Mouse (Mus musculus): Measurements from ENCODE around the gene Crebrf.
A peak's percentile ranks its signal among the peaks of the same experiment; 100 is the strongest.

Crebrf gene

DNA sequence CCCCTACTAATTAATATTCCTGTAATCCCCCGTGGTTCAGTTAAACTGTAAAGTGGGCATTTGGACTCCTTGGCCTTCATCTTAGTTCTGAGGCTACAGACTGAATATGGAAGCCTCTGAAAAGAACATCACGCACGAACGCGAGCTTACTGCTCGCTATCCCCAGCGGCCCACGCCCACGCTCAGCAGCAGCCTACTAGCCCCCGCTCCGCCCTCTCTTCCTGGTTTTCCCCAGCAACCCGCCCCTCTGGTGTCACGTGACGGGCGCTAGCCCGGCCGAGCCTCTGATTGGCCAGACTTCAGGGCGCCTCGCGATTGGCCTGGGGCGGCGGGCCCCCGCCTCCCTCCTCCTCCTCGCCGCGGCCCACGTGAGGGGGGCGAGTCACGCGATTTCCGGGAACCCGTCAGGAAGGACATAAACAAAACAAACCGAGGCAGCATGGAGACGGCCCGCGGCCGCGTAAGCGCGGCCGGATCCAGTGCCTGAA lies at the start of gene Crebrf:
TSS of gene Crebrf (plus strand) at position 380 of the 488 bp plus-strand sequence.
- peak; percentile 99 for DNase-seq

DNA sequence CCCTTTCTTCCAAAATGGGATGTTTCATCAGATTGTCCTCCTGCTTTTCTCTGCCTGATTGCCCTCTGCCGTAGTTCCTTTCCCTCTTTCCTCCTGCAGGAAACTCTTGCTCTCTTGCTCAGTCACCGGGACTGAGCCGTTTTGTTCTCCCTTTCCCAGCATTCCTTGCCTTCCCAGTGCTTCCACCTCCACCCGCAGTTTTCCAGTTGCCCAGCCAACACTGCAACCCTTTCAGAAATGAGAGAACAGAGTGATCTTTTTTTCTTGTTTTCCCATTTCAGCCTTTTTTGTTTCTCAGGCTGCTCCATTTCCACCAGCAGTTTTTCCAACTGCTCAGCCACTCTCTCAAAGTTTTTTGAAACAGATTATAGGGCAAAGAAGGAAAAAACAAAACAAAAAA lies 44.2 kb upstream of the Crebrf start:
- no peak for DNase-seq

DNA sequence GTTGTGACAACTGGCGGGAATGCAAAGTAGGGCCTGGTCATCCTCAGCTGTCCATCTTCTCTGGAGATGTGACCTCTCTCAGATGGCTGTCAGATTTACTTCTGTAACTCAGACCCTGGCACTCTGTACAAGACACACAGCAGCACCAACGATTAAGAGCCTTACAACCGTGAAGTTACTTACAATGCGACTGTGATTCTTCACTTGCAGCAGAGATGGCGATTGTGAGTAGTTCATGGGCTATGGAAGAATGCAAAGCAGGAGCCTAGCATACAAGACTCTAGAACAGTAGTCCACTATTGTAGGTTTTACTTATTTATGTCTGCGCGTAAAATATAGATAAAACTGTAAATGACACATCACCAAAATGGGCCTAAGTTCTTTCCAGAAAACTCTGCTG lies 39.6 kb upstream of the Crebrf start:
- no peak for DNase-seq

DNA sequence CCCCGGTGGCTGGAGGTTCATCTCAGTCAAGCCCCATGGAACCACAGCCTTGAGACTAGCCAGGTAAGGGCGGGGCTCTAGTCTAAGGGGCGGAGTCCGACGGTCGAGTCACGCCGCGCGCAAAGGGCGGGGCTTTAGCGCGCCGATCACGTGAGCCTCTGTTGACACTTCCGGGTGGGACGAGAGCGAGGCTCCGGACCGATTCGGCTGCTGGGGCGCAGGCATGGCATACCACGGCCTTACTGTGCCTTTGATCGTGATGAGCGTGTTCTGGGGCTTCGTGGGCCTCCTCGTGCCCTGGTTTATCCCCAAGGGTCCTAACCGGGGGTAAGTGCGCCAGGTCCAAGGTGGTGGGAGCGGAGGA lies 39.2 kb upstream of the Crebrf start:
- peak; percentile 93 for DNase-seq

DNA sequence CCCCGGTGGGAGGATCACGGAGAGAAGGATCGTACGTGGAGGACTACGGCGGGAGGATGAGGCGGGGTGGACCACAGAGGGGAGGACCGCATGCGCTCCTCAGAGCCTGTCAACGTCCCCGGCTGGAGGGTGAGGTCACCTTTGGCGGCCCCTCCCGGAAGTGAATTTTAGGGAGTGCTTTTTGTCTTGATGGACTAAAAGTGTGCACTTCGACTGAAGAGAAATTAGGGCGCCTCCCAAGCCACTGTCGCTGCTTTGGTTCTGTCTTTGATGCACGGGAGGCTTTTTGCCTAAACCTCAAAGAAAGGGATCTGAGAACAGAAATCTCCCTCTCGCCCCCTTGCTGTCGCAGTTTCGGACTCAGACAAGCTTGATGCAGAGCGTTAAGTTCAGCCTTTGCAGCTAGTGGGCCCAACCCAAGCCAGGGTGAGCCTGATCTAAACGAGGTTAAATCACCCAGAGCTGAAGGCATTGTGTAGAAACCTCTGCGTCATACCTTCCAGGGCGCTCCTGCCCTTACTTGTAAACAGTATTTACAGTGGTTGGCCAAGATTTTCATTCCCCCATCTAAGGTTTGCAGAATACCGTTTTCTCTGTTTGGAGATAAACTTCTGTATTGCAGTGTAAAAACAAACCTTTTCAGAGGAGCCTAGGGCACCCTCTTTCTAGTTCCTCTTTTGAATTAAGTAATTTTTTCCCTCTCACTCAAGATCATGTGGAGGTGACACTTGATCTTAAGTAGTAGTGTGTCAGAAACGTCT lies 38.7 kb upstream of the Crebrf start:
- DNase-seq = peak; percentile 75

DNA sequence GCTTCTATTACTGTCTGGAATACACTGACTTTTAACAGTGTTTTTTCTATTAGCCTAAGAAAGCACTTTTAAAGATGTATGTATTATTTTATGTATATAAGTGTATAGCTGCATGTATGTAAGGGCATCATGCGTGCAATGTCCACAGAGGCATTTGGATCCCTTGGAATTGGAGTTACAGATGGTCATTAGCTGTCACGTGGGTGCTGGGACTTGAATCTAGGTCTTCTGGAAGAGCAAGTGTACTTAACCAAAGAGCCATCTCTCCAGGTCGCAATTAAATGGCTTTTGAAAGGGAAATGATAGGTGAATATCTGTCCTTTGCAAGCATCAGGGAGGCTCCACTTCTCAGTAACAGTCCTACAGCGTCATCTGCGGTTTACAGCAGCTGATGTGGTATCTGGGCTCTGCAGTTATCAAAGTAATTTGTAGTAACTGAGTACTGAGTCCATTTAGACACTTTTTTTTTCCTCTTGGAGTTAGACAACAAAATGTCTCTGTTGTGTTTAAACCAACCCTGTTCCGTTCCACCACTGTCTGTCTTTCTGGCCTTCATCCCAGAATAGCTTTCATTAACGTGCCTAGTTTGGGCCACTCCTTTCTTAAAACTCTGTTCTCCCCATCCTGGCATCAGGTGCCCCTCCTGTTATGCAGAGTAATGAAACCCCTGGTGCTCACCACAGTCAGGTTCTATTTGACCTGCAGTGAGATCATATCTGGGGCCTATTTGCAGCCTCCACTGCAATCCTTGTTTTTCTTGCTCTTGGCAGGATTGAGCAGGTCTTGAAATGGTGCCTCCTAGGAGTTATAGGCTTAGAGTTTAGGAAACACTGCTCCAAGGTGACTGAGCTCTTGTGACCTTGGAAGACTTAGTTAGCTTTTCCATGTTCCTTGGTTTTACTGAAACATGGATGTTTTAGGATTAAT lies 37.5 kb upstream of the Crebrf start:
- no peak for DNase-seq

DNA sequence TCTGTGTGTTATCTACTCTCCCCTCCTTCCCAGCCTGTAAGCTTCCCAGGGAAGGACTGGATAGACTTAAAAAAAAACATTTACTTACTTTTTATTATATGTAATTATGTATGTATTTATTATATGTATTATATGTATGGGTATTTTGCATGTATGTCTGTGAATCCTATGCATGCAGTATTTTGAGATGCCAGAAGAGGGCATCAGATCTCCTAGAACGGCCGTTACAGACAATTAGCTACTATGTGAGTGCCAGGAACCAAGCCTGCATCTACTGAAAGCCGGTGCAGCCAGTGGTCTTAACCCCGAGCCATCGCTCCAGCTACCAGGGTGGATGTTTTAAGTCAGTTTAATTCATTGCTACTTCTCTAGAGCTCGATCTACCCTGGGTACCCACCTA lies 34.2 kb upstream of the Crebrf start:
- no peak for DNase-seq

DNA sequence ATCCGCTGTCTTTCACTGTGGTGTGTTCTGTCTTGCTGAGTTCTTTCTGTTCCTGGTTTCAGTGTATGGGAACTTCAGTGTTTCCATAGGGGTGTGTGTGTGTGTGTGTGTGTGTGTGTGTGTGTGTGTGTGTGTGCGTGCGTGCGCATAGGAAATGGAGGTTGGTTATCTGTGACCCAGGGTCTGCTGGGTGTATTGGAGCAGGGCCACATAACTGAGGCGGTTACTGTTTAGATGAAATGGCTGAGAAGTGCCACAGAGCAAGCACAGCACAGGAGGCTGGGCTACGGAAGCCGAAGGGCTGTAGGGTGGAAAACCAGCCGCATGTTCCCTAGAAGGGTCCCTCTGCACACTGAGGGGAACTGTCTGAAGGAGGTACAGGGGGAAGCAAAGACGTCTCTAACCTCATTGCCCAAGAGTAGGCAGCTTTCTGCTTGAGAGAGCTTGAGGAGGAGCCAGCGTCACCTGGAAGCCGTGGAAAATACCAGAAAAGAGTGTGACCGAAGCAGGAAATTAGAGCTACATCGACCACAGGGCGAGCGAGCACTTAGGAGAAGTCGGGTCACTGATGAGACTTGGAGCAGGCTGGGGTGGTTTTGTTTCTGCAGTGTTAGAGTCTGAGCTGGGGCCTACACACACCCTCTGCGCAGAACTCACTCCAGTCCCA lies 29.0 kb upstream of the Crebrf start:
- no peak for DNase-seq

DNA sequence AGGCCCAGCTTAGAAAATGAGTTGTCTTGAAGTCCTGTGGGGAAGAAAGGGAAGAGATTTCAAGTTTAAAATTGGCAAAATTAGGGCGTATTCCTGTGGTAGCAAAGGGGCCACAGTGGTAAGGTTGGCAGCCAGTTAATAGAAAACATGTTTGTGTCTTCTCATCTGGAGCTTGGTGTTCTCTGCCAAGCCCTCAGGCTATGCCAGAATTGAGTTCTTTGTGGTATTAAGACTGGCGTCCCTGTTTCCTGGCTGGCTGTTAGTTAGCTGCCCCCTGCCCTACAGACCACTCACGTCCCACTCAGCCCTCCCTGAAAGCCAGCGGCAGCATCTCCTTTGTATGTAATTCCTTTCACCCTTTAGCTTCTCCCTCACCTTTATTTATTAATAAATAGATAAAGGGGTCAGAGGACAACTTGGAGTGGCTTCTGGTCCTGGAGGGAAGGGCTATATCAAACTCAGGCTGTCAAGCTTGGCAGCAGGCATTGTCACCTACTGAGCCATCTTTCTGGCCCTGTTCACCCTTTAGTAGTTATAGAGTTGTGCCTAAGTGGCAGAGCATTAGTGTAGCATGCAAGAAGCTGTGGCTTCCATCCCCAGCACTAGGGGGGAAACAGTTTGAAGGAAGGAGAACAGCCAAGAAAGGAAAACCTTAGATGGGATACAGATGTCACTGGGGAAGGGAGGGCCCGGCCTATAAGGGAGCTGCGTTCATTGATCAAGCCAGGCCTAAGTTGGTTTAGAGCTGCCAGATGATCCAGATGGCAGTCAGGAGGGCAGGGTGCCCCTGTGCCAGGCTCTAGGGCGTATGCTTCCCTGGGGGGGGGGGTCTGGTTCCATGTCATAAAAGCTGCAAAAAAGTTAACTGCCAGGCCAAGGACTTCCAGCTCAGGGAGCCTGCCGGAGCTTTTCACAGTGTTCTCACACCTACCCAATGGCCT lies 26.4 kb upstream of the Crebrf start:
- DNase-seq = peak; percentile 43

DNA sequence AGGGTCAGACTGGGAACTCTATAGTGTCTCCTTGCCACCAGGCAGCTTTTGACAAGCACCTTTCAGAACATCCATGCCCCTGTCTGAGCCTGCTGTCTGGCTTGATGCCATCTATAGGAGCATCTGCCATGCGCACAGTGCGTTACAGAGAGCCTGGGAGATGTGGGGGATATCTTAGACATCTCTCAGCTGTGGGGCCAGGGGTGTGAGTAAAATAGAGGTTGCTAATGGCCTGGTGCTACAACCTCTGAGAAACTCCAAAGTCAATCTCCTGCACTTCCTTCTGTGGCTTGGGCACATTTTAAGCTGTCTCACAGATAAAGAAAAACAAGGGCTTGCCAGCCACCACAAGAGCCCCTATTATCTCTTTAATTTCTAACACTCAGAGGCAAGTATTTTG lies 25.6 kb upstream of the Crebrf start:
- no peak for DNase-seq

DNA sequence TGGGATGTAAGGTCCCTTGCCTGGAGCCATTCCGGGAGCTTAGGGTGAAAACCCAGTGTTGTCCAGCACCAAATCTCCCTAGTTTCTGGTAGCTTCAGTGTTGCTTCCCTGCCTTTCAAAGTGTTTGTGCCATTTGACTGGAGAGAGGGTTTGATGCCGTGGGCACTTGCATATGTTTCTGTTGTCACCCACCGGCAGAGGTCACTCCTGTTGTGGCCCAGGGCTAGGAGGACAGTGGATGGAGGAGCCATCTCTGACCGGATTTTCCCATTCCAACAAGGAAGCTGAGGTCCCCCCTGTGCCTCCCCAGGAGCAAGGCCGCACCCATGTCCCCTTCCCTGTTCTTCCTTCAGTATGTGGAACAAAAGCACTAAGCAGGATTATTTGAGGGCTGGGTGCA lies 25.2 kb upstream of the Crebrf start:
- DNase-seq = no peak

DNA sequence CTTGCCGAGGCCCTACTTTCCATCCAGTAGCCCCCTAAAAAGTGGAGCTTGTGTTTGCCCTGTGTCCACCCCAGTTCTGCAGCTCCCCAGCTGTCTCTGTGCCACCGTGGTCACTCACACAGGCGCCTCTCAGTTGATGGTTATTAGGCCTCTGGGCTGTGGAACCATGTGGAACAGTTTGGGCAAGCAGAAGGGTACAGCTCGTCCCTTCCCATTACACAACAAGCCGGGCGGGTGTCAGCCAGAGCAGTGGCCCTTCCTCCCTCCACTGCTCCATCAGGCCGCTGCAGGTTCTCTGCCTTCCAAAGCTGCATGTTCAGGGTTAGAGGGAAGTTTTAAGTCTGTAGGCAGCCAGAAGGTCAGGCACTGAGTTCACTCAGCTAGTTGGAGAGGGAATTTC lies 24.3 kb upstream of the Crebrf start:
- DNase-seq = peak; percentile 53

DNA sequence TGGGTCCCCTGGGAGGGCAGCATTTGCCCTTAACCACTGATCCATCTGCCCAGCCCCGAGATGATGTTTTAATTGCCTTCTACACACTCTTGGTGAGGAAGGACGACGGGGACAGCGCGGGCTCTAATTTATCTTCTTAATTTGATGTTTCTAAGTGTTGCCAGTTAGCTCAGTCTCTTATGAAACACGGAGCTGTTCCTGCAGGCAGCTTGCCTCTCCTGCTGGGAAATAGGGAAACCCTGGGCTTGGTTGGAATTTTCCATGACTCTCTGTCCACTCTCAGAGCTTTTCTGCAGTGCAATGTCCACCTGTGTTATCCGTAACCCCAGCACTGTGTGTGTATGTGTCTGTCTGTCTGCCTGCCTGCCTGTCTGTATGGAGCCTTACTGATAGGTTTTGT lies 22.0 kb upstream of the Crebrf start:
- DNase-seq = peak; percentile 63

DNA sequence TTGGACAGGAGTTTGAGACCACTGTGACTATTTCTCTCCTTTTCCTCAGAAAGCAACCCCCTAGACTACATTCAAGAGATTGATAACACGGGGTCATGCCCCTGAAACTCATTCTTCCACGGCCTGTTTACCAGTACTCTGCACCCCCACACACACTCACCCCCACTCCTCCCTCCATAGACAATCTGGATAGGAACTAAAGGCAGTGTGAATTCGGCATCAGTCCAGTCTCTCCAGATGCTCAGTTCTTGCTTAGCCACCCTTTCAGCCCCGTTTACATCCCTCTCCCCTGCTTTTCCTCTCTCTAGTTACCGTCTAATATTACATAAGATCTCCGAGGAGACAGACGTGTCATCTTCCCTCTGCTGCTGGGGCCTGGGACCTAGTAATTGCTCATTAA lies 21.3 kb upstream of the Crebrf start:
- DNase-seq = peak; percentile 55

DNA sequence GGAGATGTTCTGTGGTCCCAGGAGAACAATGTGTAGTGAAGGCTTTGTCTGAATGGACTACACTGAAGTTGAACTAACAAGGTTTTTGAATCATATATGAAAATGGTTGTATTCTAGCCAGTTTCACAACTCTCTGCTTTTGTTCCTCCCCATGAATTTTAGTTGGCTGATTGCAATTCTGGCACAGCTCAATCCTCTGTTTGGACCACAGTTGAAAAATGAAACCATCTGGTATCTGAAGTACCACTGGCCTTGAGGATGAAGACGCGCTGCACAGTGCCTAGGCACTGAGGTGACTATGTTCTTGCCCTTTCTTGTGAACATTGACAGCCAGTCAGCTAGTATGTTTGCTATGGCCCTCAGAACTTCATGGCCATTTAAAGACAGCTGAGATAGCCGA lies 20.3 kb upstream of the Crebrf start:
- DNase-seq = no peak

DNA sequence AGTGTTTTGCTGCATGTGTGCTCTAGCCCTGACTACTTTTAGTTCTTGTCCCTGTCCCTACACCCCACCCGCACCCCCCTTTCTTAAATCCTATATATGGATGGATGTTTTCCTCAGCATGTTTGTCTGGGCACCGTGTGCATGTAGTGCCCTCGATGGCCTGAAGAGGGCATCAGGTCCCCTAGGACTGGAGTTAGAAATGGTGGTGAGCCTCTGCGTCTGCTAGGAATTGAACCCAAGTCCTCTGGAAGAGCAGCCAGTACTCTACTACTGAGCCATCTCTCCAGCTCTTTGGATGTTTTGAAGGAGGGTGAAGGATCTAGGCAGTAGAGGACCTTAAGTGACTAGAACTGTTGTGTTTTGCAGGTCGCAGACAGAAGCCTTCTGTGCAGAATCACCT lies 16.6 kb upstream of the Crebrf start:
- DNase-seq = no peak

DNA sequence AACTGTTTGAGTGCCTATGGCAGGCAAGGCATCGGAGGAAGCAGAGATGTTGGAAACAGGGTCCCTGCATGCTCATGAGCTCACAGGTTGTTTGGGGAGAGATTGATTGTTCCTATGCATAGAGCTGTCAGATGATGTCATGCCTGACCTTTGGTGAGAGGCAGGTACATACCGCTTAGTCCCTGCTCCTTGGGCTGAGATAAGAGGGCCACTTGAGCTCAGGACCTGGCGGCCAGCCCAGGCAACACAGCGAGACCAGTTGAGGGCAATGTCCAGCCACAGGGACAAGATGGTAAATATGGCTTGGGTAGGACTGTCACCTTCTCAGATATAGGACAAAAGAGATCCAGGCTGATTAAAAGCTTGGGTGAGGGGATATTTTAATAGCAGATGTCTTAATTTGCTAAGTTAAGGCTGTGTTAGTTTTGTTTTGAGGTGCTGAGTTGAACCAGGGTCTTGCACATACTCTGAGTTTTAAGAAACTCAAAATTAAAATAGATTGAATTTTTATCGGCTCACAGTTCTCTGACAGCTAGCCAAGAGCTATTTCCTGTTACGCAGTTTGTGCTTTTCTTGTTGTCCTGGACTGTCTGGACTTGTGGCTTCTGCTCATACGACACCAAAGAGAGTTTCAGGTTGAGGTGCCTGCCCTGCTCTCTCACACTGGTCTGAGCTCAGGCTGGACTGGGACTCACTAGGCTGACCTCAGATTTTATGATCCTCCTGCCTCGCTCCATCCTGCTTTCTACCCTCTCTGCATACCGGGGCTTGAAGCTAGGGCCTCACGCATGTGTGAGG lies 15.4 kb upstream of the Crebrf start:
- no peak for DNase-seq

DNA sequence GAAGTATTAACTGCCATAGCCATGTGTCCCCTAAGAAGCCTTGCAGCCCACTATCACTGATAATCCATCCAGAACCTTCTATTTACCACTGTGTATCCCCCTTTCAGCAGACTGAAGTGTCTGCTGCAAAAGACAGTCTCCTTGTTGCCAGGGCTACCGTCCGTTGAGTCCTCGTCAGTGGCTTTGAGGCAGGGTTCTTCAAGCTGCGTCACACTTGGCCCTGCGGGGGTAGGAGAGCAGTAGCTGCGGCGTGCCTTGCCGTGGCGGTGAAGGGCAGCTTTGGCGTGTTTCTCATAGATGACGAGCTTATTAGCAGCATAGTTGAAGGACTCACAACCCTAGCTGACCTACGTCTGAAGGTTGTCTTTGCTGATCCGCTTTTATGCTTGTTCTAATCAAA lies 13.9 kb upstream of the Crebrf start:
- DNase-seq = peak; percentile 33

DNA sequence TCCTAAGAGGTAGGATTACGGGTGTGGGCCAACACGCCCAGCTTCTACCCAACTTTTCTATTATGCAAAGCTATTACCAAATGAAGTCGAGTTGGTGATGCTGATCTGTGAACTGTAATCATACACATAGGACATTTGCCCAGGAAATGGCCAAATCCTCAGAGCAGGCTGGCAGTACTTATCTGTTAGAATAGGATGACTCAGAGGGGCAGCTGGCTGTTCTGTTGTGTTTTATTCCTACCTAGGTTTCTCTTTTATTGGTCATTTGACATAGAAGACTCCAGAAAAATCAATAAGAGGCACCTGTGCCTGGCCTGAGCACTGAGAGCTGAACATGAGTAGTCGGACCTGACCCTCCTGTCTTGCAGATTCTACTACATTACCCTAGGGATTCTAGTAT lies 12.8 kb upstream of the Crebrf start:
- DNase-seq = no peak

DNA sequence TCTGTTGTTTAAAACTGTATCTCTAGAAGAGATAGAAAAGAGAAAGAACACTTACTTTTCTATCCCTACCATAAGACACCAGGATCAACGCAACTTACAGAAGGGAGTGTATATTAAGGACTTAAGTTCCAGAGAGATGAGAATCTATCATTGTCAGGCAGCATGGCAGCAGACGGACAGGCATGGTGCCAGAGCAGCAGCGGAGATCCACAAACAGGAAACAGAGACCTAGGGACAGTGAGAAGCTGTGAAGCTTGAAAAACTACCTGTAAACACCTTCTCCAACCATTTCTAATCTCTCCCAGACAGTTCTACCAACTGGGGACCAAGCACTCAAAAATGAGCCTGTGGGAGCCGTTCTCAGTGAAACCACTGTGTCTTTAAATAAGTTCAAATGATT lies 11.8 kb upstream of the Crebrf start:
- no peak for DNase-seq
